Mouse (Mus musculus) bone marrow, adult 2 months (tissue): Measurements from ENCODE around the gene Itsn1.

Source experiments
- CTCF ChIP-seq: fragments of 200-500 bp; IDR thresholded peaks from 2 replicates; pipeline ENCODE4 v1.5.1; 2011; ENCODE audit warnings: low read length, control low read depth; ENCODE audit not compliant: control insufficient read depth, insufficient read depth
- POLR2A ChIP-seq: fragments of 200-500 bp; IDR thresholded peaks from 2 replicates; pipeline ENCODE4 v1.6.1; 2011; ENCODE audit warnings: low read depth, mild to moderate bottlenecking, control low read depth, low read length, borderline replicate concordance; ENCODE audit not compliant: control insufficient read depth

DNA sequence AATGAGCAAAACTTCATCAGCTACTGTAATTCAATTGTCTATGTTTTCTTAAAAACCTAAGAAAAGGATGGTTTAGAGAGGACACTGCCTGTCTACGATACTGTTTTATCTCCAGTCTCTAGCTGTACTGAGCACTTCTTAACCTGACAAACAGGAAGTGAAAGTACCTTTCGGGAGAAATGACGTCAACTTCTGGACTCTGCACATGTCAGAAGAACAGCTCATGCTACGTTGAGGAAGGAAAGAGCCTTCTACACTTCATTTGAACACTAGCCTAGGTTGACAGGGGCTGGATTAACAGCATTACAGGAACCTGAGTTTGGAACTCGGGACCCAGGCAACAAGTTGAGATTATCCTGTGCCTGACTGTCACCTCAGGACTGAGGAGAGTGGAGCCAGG lies 43.6 kb upstream of the Itsn1 start:
- TF ChIP-seq POLR2A: no peak
- TF ChIP-seq CTCF: no peak
